Mouse (Mus musculus): ENCODE results near the gene Zfp691. TPM values are rescaled to one million over a fixed set of nuclear protein-coding genes. Genes with fewer than 3 reads are reported as not detected.

The Zfp691 gene
- polyA plus RNA-seq, 1 experiment from 2014 or later: 9.5 TPM

MicroRNAs encoded within 50 kb of the gene (microRNA counts, 519-probe panel; counts per million panel counts)
- 1,557 counts per million, percentile 42 among the panel's probes with 10 or more counts for microRNA mmu-miR-1957

Small RNAs within 50 kb of the gene (microRNA-seq; reads per million reads assigned to microRNA genes)
- gene Mir1957a: not detected

Other genes starting within 250 kb of the Zfp691 start
- gene Olfr1328, start 235.6 kb downstream of the Zfp691 start, polyA plus RNA-seq (2015; fragmentation: Nextera tagmentation; extraction: Ambion mirVana): not detected in 2 replicates
- not detected in 2 replicates for gene Lao1, start 212.6 kb downstream of the Zfp691 start, polyA plus RNA-seq (2015; fragmentation: Nextera tagmentation; extraction: Ambion mirVana)
- gene Slc2a1, start 65.5 kb downstream of the Zfp691 start, polyA plus RNA-seq (2015; fragmentation: Nextera tagmentation; extraction: Ambion mirVana): 98.6 and 98.8 TPM in 2 replicates
- gene Ermap, start 15.8 kb upstream of the Zfp691 start, polyA plus RNA-seq (2015; fragmentation: Nextera tagmentation; extraction: Ambion mirVana): 1.4 and 1.8 TPM in 2 replicates
- 121 and 125 TPM in 2 replicates for gene Svbp, start 21.1 kb upstream of the Zfp691 start, polyA plus RNA-seq (2015; fragmentation: Nextera tagmentation; extraction: Ambion mirVana)
- not detected in 2 replicates for gene Tmem269, start 44.0 kb upstream of the Zfp691 start, polyA plus RNA-seq (2015; fragmentation: Nextera tagmentation; extraction: Ambion mirVana)
- gene AU022252, start 58.5 kb upstream of the Zfp691 start, polyA plus RNA-seq (2015; fragmentation: Nextera tagmentation; extraction: Ambion mirVana): 31.1 and 33.7 TPM in 2 replicates
- 35.8 and 36.0 TPM in 2 replicates for gene P3h1, start 58.7 kb upstream of the Zfp691 start, polyA plus RNA-seq (2015; fragmentation: Nextera tagmentation; extraction: Ambion mirVana)
- 22.4 and 24.4 TPM in 2 replicates for gene Cldn19, start 81.2 kb upstream of the Zfp691 start, polyA plus RNA-seq (2015; fragmentation: Nextera tagmentation; extraction: Ambion mirVana)
- gene Ybx1, start 120.4 kb upstream of the Zfp691 start, polyA plus RNA-seq (2015; fragmentation: Nextera tagmentation; extraction: Ambion mirVana): 494 and 555 TPM in 2 replicates
- gene Ppih, start 146.4 kb upstream of the Zfp691 start, polyA plus RNA-seq (2015; fragmentation: Nextera tagmentation; extraction: Ambion mirVana): 88.6 and 93.5 TPM in 2 replicates
- gene Ccdc30, start 241.3 kb upstream of the Zfp691 start, polyA plus RNA-seq (2015; fragmentation: Nextera tagmentation; extraction: Ambion mirVana): 7.5 TPM in 2 replicates
- gene Ppcs, start 248.2 kb upstream of the Zfp691 start, polyA plus RNA-seq (2015; fragmentation: Nextera tagmentation; extraction: Ambion mirVana): 49.0 and 52.8 TPM in 2 replicates
- gene Zmynd12, start 248.6 kb upstream of the Zfp691 start, polyA plus RNA-seq (2015; fragmentation: Nextera tagmentation; extraction: Ambion mirVana): 0.75 and 0.87 TPM in 2 replicates